Mouse (Mus musculus): Measurements from ENCODE around the gene Slc12a7. TPM values are rescaled to one million over a fixed set of nuclear protein-coding genes. Genes with fewer than 3 reads are reported as not detected.

Gene Slc12a7
- polyA plus RNA-seq, 1 experiment = 53.9 TPM

GRCm38 (mm10) chr13:73847465-73847836 is 114.6 kb downstream of the Slc12a7 start, which contains the start of gene Nkd2:
Gene Nkd2, minus strand, starts transcription at chr13:73847631.
- no peak within 1 kb of the TSS for H3K27ac ChIP-seq (ENCODE audit: insufficient read depth, low read depth, low read length)
- TF ChIP-seq CTCF (IDR thresholded peaks at IDR 0.05; ENCODE audit: low read depth, low read length) = peak; percentile 51; the same call in 1 of the 2 replicates
- no peak for TF ChIP-seq POLR2A (IDR thresholded peaks at IDR 0.05; ENCODE audit: borderline replicate concordance, low read depth, low read length)
- H3K4me3 ChIP-seq (ENCODE audit: insufficient read depth, low read length) = peak within 1 kb of the TSS; percentile 53
- no peaks in the 10 kb centered on the region for H3K4me1 ChIP-seq (ENCODE audit: control insufficient read depth, insufficient read depth, low read length)

Other genes with a start within 250 kb of the Slc12a7 start
- gene Slc6a3, start 196.3 kb upstream of the Slc12a7 start, polyA plus RNA-seq (2012; ENCODE audit: insufficient read depth, insufficient read length, missing spikeins) = not detected in 2 replicates
- gene Clptm1l, start 129.1 kb upstream of the Slc12a7 start, polyA plus RNA-seq (2012; ENCODE audit: insufficient read depth, insufficient read length, missing spikeins) = 109 and 119 TPM in 2 replicates
- gene Tert, start 106.2 kb upstream of the Slc12a7 start, polyA plus RNA-seq (2012; ENCODE audit: insufficient read depth, insufficient read length, missing spikeins) = not detected in 2 replicates
- gene Slc6a18, start 55.1 kb upstream of the Slc12a7 start, polyA plus RNA-seq (2012; ENCODE audit: insufficient read depth, insufficient read length, missing spikeins) = not detected in 2 replicates
- gene Slc6a19, start 28.2 kb upstream of the Slc12a7 start, polyA plus RNA-seq (2012; ENCODE audit: insufficient read depth, insufficient read length, missing spikeins) = not detected in 2 replicates
- gene Nkd2, start 114.5 kb downstream of the Slc12a7 start, polyA plus RNA-seq (2012; ENCODE audit: insufficient read depth, insufficient read length, missing spikeins) = not detected in 2 replicates
- 14.5 and 20.3 TPM in 2 replicates for gene Trip13, start 204.7 kb downstream of the Slc12a7 start, polyA plus RNA-seq (2012; ENCODE audit: insufficient read depth, insufficient read length, missing spikeins)
- 40.7 and 48.0 TPM in 2 replicates for gene Brd9, start 204.7 kb downstream of the Slc12a7 start, polyA plus RNA-seq (2012; ENCODE audit: insufficient read depth, insufficient read length, missing spikeins)
- gene Zdhhc11, start 230.8 kb downstream of the Slc12a7 start, polyA plus RNA-seq (2012; ENCODE audit: insufficient read depth, insufficient read length, missing spikeins) = not detected in 2 replicates